Mouse (Mus musculus) limb, embryonic 13.5 days (tissue): ENCODE results near the gene Nppb. TPM values are rescaled to one million over a fixed set of nuclear protein-coding genes. Genes with fewer than 3 reads are reported as not detected.

Experiments
- ATAC-seq: fragments of 200-750 bp; cut with Nextera tagmentation; 2 replicates; pipeline ENCODE4 v1.8.0; 2017; ENCODE audit warnings: low read depth, moderate number of reproducible peaks, moderate TSS enrichment; ENCODE audit not compliant: low FRiP score
- H3K27ac ChIP-seq: fragments of 300-500 bp; sonication (generic); 2 replicates; pipeline ENCODE4 v1.5.1; 2015; ENCODE audit warnings: inconsistent platforms, mild to moderate bottlenecking, moderate library complexity
- H3K27me3 ChIP-seq: fragments of 300-500 bp; sonication (generic); 2 replicates; pipeline ENCODE4 v1.6.1; 2015; ENCODE audit warnings: mild to moderate bottlenecking, inconsistent platforms
- H3K36me3 ChIP-seq: fragments of 300-500 bp; sonication (generic); 2 replicates; pipeline ENCODE4 v1.6.1; 2015; ENCODE audit warnings: inconsistent platforms, mild to moderate bottlenecking, moderate library complexity
- H3K4me1 ChIP-seq: fragments of 300-500 bp; sonication (generic); 2 replicates; pipeline ENCODE4 v1.6.1; 2015; ENCODE audit warnings: inconsistent platforms
- H3K4me2 ChIP-seq: fragments of 300-500 bp; sonication (generic); replicated peaks from 2 replicates; pipeline ENCODE4 v1.6.1; 2015; ENCODE audit warnings: inconsistent platforms, mild to moderate bottlenecking, moderate library complexity
- H3K4me3 ChIP-seq: fragments of 300-500 bp; sonication (generic); 2 replicates; pipeline ENCODE4 v1.5.1; 2015; ENCODE audit warnings: moderate library complexity, mild to moderate bottlenecking, inconsistent platforms
- H3K9ac ChIP-seq: fragments of 300-500 bp; sonication (generic); 2 replicates; pipeline ENCODE4 v1.6.1; 2015; ENCODE audit warnings: mild to moderate bottlenecking, inconsistent platforms
- H3K9me3 ChIP-seq: fragments of 300-500 bp; sonication (generic); 2 replicates; pipeline ENCODE4 v1.6.1; 2016; ENCODE audit warnings: inconsistent platforms
- WGBS: fragments of 180-500 bp; shearing (Covaris S2); methylation state at CpG from one replicate; pipeline ENCODE4 v1.1.7; 2015; 5-methylcytosine and 5-hydroxymethylcytosine counted together
- polyA plus RNA-seq: library from polyadenylated mRNA; unstranded; fragments of >200 nt; fragmentation: Nextera tagmentation; extraction: Ambion mirVana; gene quantifications from 2 replicates; pipeline ENCODE4 v1.2.1, GENCODE M21; 2015

Gene Nppb
- polyA plus RNA-seq, 1 experiment from 2014 or later, result not detected

DNA sequence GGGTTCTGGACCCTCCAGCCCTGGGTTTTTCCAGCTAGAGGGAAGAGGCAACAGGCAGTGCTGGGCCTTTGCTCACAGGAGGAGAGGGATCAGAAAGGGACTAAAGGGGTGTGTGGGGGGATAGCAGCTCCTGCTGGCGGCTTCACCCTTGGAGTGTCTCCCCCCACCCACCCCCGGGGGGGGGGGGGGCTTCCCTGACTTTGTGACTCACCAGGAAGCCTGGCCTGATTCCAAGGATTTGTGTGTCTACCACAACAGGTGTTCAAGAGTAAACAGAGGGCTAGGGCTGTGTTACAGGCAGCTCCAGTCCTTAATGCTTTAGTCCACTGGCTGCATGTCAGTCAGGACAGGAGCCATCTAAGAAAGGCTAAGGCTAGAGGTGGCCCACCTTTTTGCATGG is 38.1 kb upstream of the Nppb start:
- ATAC-seq, result no peak
- peaks cover 64% of the 10 kb centered on the region for H3K36me3 ChIP-seq
- H3K27me3 ChIP-seq, result no peaks in the 10 kb centered on the region
- no peak overlapping the region for H3K27ac ChIP-seq
- WGBS, result 63% methylated on average over 2 of the region's 2 CpGs
- H3K9me3 ChIP-seq, result no peaks in the 10 kb centered on the region
- H3K4me2 ChIP-seq, result no peak overlapping the region
- H3K4me3 ChIP-seq, result no peak overlapping the region
- peaks cover 11% of the 10 kb centered on the region for H3K4me1 ChIP-seq
- H3K9ac ChIP-seq, result no peak overlapping the region

DNA sequence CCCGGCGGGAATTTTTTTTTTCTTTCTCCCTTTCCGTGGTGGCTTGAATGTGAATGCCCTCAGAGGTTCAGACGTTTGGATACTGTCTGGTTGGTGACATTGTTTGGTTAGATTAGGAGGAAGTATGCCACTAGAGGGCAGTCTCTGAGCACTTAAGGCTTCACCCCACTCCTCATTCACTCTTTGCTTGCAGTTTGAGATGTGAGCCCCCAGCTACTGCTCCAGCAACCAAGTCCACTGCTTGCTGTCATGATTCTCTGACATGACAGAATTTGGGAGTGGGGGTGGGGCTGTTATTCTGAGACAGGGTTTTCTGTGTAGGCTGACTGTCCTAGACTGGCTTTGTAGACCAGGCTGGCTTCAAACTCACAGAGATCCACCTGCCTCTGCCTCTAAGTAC is 32.0 kb upstream of the Nppb start:
- no peak for ATAC-seq
- H3K9ac ChIP-seq, result no peak overlapping the region
- H3K27ac ChIP-seq, result no peak overlapping the region
- H3K4me2 ChIP-seq, result no peak overlapping the region
- no peak overlapping the region for H3K4me3 ChIP-seq
- no peaks in the 10 kb centered on the region for H3K9me3 ChIP-seq
- no peaks in the 10 kb centered on the region for H3K27me3 ChIP-seq
- H3K36me3 ChIP-seq, result peaks cover 7% of the 10 kb centered on the region
- WGBS, result 8% methylated on average over 4 of the region's 4 CpGs
- no peaks in the 10 kb centered on the region for H3K4me1 ChIP-seq

DNA sequence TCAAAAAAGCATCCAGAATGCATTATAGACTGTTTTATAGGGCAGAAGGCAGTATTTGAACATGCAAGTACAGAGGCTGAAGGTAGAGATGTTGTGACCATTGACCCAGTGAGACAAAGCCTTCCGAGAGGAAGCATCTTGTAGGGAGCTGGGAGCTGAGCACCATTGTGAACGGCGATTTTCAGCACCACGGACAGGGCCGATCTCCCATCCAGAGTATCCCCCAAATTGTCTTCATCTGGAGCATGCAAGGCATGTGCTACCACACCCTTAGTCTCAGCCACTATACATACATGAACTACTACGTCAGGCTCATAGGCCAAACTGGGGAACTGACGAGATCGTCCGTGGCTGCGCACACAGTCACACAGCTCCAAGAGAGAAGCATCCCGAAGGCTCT is 28.4 kb upstream of the Nppb start:
- WGBS, result 42% methylated on average over 11 of the region's 11 CpGs
- Histone ChIP-seq H3K4me1 (no peaks in the 10 kb centered on the region), H3K36me3 (no peaks in the 10 kb centered on the region), H3K9ac (no peak overlapping the region), H3K27ac (no peak overlapping the region), H3K4me2 (no peak overlapping the region), H3K9me3 (no peaks in the 10 kb centered on the region), H3K4me3 (no peak overlapping the region), H3K27me3 (no peaks in the 10 kb centered on the region)
- no peak for ATAC-seq

DNA sequence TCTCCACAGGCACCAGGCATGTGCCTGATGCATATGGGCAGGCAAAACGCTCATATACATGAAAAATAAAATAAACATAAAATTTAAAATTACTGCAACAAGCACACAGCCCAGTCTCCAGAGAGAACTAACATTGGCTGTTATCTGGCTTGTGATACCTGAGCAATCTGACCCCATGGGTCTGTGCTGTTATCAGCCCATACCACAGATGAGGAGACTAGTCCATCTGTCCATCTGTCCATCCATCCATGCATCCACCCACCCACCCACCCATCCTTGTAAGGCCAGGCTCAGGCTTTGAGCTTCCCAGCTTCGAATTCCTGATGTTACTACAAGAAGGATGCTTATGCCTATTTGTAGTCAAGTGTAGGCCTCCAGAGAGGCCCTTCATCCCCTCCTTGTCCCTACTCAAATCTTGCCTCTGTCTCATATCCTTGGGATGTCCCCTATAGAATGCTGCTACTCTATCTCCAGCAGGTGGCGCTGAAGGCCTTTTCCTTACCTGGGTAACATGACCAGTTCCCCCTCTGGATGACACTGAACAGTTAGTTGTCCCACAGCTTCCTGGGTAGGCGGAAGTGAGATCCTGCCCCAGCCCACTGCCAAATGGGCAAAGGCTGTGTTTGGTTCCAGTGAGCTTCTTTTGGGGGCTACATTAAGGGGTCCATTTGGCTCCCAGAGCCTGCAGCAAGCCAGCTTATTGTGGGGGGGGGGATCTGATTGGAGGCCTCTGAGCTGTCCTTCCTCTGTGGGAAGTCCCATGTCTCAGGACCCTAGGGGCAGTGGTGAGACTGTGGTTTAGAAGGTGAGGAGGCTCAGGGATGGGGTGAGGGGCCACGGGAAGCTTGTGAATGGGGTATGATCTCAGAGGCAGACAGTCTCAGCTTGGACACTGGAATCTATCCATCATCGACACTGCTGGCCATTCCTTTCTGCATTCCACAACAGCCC is 25.4 kb upstream of the Nppb start:
- H3K27ac ChIP-seq, result no peak overlapping the region
- ATAC-seq, result no peak
- WGBS, result 42% methylated on average over 6 of the region's 6 CpGs

DNA sequence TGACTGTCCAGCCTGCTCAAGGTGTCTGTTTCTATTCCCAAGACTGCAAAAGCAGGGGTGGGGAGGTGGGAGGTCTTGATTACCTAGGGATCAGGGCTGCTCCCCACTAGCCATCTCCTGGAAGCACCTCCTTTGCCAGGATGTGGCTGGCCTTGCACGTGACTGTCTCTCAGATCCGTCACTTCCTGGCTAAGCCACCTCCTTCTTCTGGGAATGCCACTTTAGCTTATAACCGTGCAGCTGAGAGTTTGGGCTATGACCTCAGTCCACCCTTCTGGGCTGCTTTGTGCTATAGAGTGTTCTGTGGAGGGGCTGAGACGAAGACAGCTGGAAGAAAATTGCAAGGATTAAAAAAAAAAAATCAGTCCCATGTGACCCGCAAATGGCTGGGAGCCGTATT is 22.8 kb upstream of the Nppb start:
- Histone ChIP-seq H3K4me3 (no peak overlapping the region), H3K36me3 (no peaks in the 10 kb centered on the region), H3K27me3 (no peaks in the 10 kb centered on the region), H3K9ac (no peak overlapping the region), H3K9me3 (no peaks in the 10 kb centered on the region), H3K4me1 (no peaks in the 10 kb centered on the region), H3K4me2 (no peak overlapping the region), H3K27ac (no peak overlapping the region)
- no peak for ATAC-seq
- WGBS, result 49% methylated on average over 6 of the region's 6 CpGs

More for the DNA sequence above, 25.4 kb upstream of the Nppb start:
- Histone ChIP-seq H3K4me2 (no peak overlapping the region), H3K4me3 (no peak overlapping the region), H3K9me3 (no peaks in the 10 kb centered on the region), H3K27me3 (no peaks in the 10 kb centered on the region), H3K36me3 (no peaks in the 10 kb centered on the region), H3K4me1 (no peaks in the 10 kb centered on the region), H3K9ac (no peak overlapping the region)

DNA sequence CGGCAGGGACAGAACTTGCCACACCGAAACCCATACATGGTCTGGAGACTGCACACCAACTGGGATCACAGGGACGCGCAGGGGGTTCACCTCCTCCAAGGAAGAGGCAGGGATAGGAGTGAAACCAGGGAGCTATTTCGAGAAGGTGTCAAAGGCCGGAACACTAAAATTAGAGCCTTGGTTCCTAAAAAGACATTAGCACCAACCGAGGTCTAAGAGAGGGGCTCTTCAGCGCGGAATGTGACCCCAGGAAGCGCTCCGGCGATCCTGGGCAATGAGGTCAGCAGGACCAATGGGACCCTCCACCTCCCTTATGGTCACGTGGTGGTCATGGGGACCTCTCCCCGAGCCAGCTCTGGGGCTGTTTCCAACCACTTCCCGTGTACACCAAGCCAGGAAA is 22.0 kb upstream of the Nppb start:
- Histone ChIP-seq H3K4me1 (no peaks in the 10 kb centered on the region), H3K9me3 (no peaks in the 10 kb centered on the region), H3K9ac (no peak overlapping the region), H3K4me3 (no peak overlapping the region), H3K27ac (no peak overlapping the region), H3K4me2 (no peak overlapping the region), H3K36me3 (no peaks in the 10 kb centered on the region), H3K27me3 (no peaks in the 10 kb centered on the region)
- WGBS, result 84% methylated on average over 15 of the region's 15 CpGs
- no peak for ATAC-seq

DNA sequence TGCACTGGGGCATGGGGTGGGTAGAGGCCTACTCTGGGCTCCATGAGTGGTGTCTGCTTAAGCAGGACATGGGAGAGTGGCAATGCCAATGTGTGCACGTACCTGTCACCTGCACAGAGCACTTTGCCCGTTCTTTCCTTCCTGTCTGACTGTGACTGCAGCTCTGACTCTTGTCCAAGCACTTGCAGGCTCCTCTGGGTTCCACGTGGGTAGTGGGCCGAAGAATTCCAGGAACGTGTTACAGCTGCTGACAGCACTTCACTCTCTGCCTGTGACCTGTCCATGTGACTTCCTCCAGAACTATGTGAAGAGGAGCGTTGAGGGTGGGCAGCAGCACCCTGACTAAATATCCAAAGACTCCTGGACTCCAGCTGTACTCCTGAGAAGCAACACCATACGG is 19.9 kb upstream of the Nppb start:
- no peaks in the 10 kb centered on the region for H3K27me3 ChIP-seq
- H3K4me3 ChIP-seq, result no peak overlapping the region
- no peak overlapping the region for H3K9ac ChIP-seq
- H3K9me3 ChIP-seq, result no peaks in the 10 kb centered on the region
- H3K4me2 ChIP-seq, result no peak overlapping the region
- H3K36me3 ChIP-seq, result no peaks in the 10 kb centered on the region
- no peak for ATAC-seq
- no peak overlapping the region for H3K27ac ChIP-seq
- no peaks in the 10 kb centered on the region for H3K4me1 ChIP-seq
- WGBS, result 80% methylated on average over 7 of the region's 7 CpGs

DNA sequence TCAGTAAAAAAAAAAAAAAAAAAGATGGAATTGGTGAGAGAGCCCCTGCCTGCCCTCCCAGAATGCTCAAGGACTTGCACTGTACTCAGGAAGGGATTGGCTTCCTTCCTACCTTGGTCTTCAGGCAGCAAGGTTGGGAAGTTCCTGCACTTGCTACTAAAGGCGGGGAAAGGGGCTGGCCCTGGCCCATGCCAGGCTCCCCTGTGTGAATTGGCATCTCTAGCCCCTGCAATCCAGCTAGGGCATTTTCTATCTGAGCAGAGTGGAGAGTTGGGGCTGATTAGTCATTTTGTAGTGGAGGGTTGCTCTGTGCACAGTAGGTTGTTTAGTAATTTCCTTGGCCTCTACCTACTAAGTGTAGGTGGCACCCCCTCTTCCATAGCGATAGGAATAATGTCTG is 16.8 kb upstream of the Nppb start:
- no peak for ATAC-seq
- Histone ChIP-seq H3K4me1 (no peaks in the 10 kb centered on the region), H3K27me3 (no peaks in the 10 kb centered on the region), H3K4me3 (no peak overlapping the region), H3K9me3 (no peaks in the 10 kb centered on the region), H3K9ac (no peak overlapping the region), H3K36me3 (no peaks in the 10 kb centered on the region), H3K27ac (no peak overlapping the region), H3K4me2 (no peak overlapping the region)
- 78% methylated on average over 2 of the region's 2 CpGs for WGBS

DNA sequence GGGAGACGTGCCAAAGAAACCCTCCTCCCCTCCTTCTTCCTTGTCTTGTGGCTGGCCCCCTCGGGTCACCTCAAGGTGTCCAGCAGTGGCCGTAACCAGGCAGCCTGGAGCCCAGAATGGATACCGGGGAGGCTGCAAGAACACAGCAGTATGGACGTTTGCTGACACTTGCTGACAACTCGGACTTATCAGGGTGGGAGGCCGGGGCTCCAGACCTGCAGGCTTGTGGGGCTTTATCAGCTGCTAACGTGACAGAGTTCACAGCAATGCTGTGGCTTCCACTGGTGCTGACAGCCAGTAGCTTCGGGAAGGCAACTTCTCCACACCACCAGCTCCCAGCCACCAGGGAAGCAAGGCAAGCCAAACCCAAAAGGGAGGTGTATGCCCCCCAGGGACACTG is 16.3 kb upstream of the Nppb start:
- no peaks in the 10 kb centered on the region for H3K36me3 ChIP-seq
- H3K4me3 ChIP-seq, result no peak overlapping the region
- no peaks in the 10 kb centered on the region for H3K27me3 ChIP-seq
- no peak overlapping the region for H3K27ac ChIP-seq
- 56% methylated on average over 9 of the region's 9 CpGs for WGBS
- no peaks in the 10 kb centered on the region for H3K4me1 ChIP-seq
- no peak for ATAC-seq
- H3K9ac ChIP-seq, result no peak overlapping the region
- no peaks in the 10 kb centered on the region for H3K9me3 ChIP-seq
- H3K4me2 ChIP-seq, result no peak overlapping the region

DNA sequence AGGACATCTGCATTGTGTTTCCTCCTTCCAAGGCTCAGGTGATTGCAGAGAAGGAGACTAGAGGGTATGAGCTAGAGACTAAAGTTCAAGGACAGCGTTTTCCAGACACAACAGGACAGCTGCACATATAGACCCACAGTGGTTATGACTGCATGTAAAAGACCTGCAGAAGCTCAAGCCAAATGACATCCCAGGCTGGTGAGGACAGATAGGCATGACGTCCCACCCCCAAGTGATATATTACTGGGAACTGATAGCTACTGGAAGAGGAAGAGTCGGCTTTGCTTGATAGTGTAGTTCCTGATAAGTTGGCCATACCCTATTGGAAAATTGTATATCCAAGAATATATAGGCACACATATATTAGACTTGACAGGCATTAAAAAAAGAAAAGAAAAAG is 9.4 kb upstream of the Nppb start:
- Histone ChIP-seq H3K27ac (no peak overlapping the region), H3K4me2 (no peak overlapping the region), H3K9me3 (no peaks in the 10 kb centered on the region; the same call in 1 of the 2 replicates), H3K36me3 (no peaks in the 10 kb centered on the region), H3K4me3 (no peak overlapping the region), H3K9ac (no peak overlapping the region), H3K4me1 (no peaks in the 10 kb centered on the region), H3K27me3 (no peaks in the 10 kb centered on the region)
- no peak for ATAC-seq
- WGBS, result 76% methylated on average over 3 of the region's 3 CpGs

DNA sequence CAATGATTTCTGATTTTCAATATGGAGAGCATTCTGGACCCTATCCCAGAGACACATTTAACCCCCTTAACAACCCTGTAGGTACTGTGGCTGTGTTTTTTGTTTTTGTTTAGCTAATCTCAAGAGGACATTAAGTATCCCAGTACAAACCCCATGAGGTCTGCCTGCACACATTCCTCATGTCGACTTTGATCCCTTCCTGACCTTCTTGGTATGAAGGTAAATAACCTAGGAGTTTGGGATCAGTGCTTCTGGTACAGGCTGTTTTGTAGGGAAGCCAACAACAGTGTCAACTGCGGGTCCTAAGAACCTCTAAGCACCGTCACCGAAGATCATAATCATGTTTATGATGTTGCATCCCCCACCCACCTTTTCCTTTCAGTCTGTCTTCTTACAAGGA is 7.9 kb upstream of the Nppb start:
- H3K4me2 ChIP-seq, result no peak overlapping the region
- no peak overlapping the region for H3K4me3 ChIP-seq
- H3K9me3 ChIP-seq, result no peaks in the 10 kb centered on the region; the same call in 1 of the 2 replicates
- ATAC-seq, result no peak
- no peak overlapping the region for H3K27ac ChIP-seq
- H3K27me3 ChIP-seq, result no peaks in the 10 kb centered on the region
- H3K36me3 ChIP-seq, result no peaks in the 10 kb centered on the region
- 79% methylated on average over 4 of the region's 4 CpGs for WGBS
- H3K4me1 ChIP-seq, result no peaks in the 10 kb centered on the region
- H3K9ac ChIP-seq, result no peak overlapping the region

DNA sequence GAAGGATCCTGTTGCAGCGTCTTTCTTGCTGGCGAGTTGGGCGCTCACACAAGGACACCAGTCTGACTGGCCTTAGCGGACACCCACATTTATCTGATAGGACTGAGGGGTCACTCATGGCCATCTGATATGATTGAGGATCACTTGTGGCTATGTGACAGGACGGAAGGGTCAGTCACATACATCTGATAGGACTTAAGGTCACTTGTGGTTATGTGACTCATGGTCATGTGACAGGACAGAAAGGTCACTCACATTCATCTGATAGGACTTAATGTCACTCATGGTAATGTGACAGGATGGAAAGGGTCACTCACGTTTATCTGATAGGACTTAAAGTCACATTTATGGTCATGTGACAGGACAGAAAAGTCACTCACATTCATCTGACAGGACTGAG is 7.2 kb upstream of the Nppb start:
- no peak for ATAC-seq
- 90% methylated on average over 6 of the region's 6 CpGs for WGBS
- Histone ChIP-seq H3K9ac (no peak overlapping the region), H3K4me2 (no peak overlapping the region), H3K4me3 (no peak overlapping the region), H3K9me3 (no peaks in the 10 kb centered on the region; the same call in 1 of the 2 replicates), H3K36me3 (no peaks in the 10 kb centered on the region), H3K4me1 (no peaks in the 10 kb centered on the region), H3K27ac (no peak overlapping the region), H3K27me3 (no peaks in the 10 kb centered on the region)

DNA sequence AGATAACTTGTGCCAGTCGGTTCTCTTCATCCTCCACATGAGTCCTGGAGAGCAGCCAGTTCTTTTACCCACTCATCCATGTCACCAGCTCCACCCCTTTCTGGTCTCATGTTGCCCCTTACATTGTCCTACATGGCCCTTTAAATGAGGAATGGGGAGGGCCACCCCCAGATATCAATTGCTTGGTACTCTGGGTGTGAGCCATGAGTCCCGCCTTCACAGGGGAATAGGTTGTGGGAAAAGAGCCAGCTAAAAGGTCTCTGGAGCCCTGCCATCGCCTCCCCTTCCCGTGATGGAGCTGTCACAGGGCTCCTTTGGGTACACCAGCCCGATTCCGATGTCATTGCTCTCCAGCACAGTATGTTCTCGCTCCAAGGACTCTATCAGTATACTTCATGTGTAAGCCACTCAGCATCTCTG is 6.1 kb upstream of the Nppb start:
- Histone ChIP-seq H3K4me2 (no peak overlapping the region), H3K4me3 (no peak overlapping the region), H3K9ac (no peak overlapping the region), H3K9me3 (no peaks in the 10 kb centered on the region; the same call in 1 of the 2 replicates), H3K27ac (no peak overlapping the region), H3K4me1 (no peaks in the 10 kb centered on the region), H3K36me3 (no peaks in the 10 kb centered on the region), H3K27me3 (no peaks in the 10 kb centered on the region)
- no peak for ATAC-seq
- 85% methylated on average over 7 of the region's 7 CpGs for WGBS
